Mouse (Mus musculus) urinary bladder, postnatal 10 days (tissue): ENCODE data around the gene Trp53.
"Not testable (repeated sequence)": the region's sequence is repeated elsewhere in the genome, so short reads cannot be mapped to it uniquely, and the experiment has no call there.

Source experiments
- DNase-seq: peaks from one replicate; pipeline ENCODE4 v3.0.0; 2022; ENCODE audit warnings: low spot score

Trp53 gene

DNA sequence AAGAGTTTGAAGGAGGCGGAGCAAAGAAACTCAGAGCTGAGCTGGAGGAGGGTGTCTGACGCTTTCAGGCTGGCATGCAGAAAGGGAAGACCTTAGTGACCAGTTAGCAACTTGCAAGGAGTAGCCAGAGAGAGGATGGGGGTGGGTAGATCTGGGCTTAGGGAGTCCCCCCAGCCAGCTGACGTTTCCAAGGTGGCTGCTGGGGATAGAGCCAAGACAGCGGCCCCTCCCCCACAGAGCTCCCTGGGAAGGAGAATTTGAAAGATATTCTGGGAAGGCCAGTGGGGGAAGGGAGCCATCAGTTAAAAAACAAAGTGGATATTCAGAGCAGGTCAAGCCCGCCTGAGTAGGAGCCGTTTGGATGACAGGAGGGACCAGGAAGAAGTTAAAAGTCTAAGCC lies 19.9 kb downstream of the Trp53 start:
- no peak for DNase-seq

- no peak for DNase-seq
Observed at GRCm38 (mm10) chr11:69601768-69602167, 21.6 kb downstream of the Trp53 start.

DNA sequence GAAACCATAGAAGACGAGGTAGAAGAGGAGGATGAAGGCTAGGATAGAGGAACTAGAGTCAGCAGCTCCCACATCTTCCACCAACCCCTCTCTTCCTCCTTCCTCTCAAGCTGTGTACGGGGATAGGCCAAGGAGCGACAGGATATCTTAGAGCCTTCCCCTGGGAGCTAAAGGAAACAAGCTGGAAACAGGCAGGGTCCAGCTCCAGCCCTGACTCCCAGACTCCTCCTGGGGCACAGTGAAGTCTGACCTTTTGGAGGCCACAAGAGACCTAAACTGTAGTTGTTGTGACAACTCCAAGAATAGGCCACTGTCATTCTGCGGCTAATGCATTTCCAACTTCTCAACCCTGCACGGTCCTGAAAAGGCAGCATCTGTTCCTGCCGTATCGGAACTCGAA lies 23.4 kb downstream of the Trp53 start:
- no peak for DNase-seq

DNA sequence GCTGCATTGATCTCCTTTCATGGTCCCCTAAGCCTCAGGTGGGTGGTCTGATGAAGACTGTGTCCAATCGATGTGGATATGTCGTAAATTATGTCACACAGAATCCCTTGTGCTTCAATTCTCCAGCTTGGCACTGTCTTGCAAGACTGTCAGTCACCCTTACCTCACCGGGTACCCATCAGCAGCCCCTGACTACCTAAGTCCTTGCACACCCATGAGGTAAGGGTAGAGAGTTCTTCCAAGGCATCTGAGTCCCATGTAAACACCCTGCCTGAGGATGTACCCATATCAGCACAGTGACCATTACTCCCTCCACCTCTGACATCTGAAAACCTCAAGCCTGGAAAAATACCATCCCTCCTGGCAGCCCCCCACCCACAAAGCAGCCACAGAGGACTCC lies 24.2 kb downstream of the Trp53 start:
- no peak for DNase-seq

GRCm38 (mm10) chr11:69604795-69605664 lies 24.9 kb downstream of the Trp53 start:
- no peak for DNase-seq

DNA sequence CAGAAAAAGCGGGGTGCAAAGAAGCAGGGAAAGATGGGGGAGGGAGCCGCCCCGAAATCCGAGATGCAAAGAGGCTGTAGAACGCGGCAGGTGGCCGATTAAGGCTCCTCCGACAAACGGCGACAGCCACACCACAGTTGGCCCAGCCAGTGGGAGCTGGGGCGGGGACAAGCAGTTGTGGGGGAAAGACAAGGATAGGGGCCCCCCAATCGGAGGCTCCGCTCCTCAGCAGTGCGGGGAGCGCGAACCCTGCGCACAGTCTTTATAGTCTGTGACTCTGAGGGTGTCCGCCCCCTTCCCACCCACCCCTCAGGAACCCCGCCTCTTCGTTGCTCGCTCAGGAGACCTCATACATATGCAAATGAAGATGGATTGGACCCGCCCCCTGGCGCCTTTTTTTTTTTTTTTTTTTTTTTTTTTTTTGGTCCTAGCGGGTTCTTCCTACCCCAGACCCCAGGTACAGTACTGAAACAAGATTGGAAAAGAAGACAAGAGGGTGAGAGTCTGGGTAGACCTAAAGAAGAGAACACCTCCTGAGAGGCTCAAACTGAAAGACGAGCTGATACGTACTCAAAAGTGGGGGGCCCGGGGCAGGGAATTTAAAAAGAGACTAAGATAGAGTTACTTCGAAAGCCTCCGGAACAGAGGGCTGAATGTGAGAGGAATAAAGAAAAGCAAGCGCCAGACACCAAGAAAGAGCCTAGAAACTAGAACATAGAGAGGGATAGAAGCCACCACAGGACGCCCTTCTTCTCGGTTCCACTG lies 25.7 kb downstream of the Trp53 start, which contains the start of gene Atp1b2:
Atp1b2 (minus strand) TSS at position 217 of the 765 bp plus-strand sequence.
- peak; percentile 27 for DNase-seq

DNA sequence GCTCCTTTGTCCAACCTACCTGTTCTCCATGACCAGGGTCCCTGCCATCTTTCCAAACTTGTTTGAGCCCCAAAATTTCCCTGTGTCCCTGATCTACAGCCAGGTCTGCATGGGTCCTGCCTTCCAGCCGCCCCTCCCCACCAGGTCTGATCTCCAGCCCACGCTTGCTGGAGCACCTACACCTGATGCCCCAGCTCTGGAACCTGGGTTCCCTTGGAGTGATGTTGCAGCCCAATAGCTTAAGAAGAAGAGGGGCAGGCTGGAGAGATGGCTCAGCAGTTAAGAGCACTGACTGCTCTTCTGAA lies 26.3 kb downstream of the Trp53 start:
- DNase-seq = no peak

DNA sequence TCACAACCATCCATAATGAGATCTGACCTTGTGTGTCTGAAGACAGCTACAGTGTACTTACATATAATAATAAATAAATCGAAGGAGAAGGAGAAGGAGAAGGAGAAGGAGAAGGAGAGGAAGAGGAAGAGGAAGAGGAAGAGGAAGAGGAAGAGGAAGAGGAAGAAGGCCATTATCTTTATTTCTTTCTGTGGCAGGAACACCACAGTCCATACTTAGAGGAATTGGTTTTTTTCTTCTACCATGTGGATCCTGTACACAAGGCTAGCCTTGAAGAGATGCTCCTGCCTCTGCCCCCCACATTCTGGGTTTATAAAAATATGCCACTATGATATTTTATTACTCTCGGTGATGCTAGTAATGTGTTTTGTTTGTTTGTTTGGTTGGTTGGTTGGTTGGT lies 26.7 kb downstream of the Trp53 start:
- DNase-seq = no peak

- DNase-seq = no peak
Observed at GRCm38 (mm10) chr11:69608525-69608924, 28.4 kb downstream of the Trp53 start.

GRCm38 (mm10) chr11:69609416-69609815 lies 29.3 kb downstream of the Trp53 start:
- no peak for DNase-seq

- DNase-seq = no peak
Observed at GRCm38 (mm10) chr11:69610899-69611298, 30.7 kb downstream of the Trp53 start.

- peak; percentile 63 for DNase-seq
Observed at GRCm38 (mm10) chr11:69613553-69614256, 33.5 kb downstream of the Trp53 start.

DNA sequence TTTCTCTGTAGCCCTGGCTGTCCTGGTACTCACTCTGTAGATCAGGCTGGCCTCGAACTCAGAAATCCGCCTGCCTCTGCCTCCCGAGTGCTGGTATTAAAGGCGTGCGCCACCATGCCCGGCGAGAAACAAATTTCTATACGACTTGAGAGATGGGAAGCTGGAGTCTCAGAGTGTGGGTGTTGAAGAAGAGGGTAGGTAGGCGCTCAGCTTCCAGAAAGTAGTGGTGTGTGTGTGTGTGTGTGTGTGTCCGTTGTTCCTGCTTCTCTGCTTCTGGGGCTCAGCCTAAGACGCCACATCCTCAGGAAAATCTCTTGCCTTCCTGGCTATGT lies 34.1 kb downstream of the Trp53 start:
- not testable (repeated sequence) for DNase-seq

DNA sequence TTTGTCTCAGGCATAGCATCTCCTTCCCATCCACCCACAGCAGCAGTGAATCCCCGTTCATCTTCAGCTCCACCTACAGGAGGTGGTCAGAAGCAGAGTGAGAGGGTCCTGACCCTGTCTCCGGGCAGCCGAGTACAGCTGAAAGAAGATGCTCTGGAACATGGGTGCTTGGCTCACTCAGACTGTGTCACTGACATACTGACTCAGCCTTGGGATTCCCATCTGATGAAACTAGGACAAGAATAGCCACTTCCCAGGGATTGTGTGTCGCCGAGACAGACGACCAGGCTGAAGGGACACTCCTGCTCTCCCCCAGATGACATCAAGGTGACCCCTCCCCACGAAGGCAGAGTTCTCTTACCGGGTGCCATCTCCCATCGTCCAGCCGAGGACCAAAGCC lies 36.6 kb downstream of the Trp53 start:
- no peak for DNase-seq

DNA sequence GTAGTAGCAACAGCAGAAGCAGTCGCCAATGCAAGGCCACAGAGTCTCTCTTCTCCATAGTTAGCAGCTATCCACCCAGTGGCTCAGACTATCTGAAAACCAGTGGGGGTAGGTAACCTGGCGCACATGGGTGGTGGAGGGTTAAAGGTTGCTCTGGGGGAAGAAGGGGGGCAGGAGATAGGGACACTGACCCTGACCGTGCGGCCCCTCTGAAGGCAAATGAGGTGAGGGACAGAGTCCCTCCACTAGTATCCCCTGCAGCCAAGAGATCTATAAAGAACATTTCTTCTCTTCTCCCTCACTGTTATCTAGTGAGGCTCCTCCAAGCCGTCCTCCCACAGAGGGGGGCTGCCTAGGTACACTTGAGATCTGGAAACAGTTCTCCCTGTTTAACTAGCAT lies 37.6 kb downstream of the Trp53 start, which contains the start of gene Shbg:
Shbg (minus strand) TSS at position 101 of the 400 bp plus-strand sequence.
- no peak for DNase-seq

GRCm38 (mm10) chr11:69620394-69621081 lies 40.4 kb downstream of the Trp53 start:
- DNase-seq = no peak

DNA sequence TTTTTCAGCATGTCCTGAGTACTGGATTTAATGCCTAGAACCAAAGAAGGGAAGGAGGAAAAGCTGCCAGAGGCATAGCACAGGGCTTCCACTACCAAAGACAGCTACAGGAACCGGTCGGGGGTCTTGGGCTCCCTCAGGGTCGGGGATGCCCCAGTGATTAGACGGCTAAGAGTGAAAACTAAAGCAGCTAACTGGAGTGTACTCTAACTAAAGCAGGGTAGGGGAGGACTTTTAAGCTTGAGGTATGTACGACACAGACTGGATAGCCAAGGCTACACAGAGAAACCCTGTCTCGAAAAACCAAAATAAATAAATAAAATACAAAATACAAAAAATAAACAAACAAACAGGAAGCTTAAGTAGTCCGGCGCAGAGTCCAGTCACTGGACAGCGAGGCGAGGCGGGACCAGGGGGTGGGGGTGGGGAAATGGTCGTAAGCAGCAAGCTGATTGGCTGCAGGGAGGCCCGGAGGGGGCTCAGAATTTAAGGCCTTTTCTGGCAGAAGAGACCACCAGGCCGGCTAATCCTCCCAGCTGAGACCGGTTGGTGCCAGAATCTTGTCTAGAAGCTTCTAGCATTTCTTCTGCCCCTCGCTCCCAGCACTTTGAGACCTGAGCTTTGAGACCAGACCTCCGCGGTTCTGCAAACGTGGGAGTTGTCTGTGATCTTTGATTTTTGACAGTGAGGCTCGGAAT lies 41.6 kb downstream of the Trp53 start, which contains the start of gene Sat2:
Sat2 (plus strand) TSS at position 454 of the 698 bp plus-strand sequence.
- no peak for DNase-seq

GRCm38 (mm10) chr11:69622406-69622805 lies 42.2 kb downstream of the Trp53 start:
- DNase-seq = no peak

- DNase-seq = no peak
Observed at GRCm38 (mm10) chr11:69623006-69623405, 42.8 kb downstream of the Trp53 start.

- DNase-seq = not testable (repeated sequence)
Observed at GRCm38 (mm10) chr11:69624339-69624738, 44.2 kb downstream of the Trp53 start.

GRCm38 (mm10) chr11:69628286-69628685 lies 48.1 kb downstream of the Trp53 start:
- no peak for DNase-seq
